Mouse (Mus musculus): Measurements from ENCODE around the gene Dpf1. TPM values are rescaled to one million over a fixed set of nuclear protein-coding genes. Genes with fewer than 3 reads are reported as not detected.
A peak's percentile ranks its signal among the peaks of the same experiment; 100 is the strongest.

The Dpf1 gene
- polyA plus RNA-seq, 1 experiment from 2014 or later: 14.7 TPM

DNA sequence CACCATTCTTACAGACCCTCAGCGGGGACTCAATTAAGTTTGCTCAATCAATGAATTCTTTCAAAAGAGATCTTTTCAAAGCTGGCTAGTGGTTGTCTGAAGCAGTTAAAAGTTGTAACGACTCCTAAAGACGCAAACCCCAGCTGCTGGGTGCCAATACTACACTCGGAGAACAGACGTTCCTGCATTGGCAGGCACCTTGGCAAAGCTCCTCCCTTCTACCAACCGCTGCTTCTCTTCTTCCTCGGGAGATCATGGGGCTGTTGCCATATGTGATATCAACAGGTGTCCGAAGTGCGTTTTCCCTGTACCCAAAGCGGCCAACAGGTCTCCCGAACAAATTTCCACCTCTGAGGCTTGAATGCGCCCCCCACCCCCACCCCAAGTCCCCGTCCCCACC is 22.9 kb upstream of the Dpf1 start:
- H3K4me3 ChIP-seq (ENCODE audit: low read depth, low read length): peak overlapping the region; percentile 58
- WGBS: 12% methylated on average over 13 of the region's 13 CpGs
- H3K36me3 ChIP-seq (ENCODE audit: insufficient read depth): no peaks in the 10 kb centered on the region
- ATAC-seq (ENCODE audit: insufficient read depth) (no peak), DNase-seq (no peak)
- H3K27ac ChIP-seq (ENCODE audit: low read depth): no peak overlapping the region
- peaks cover 29% of the 10 kb centered on the region for H3K27me3 ChIP-seq (ENCODE audit: insufficient read depth, low read length)
- H3K4me2 ChIP-seq: peak overlapping the region; percentile 92
- no peaks in the 10 kb centered on the region for H3K4me1 ChIP-seq (ENCODE audit: insufficient read depth)
- TF ChIP-seq CTCF (IDR thresholded peaks at IDR 0.05; ENCODE audit: low read depth): no peak
- peak overlapping the region; percentile 64 for H3K9ac ChIP-seq
- H3K9me3 ChIP-seq (ENCODE audit: low read depth, low read length): no peaks in the 10 kb centered on the region

DNA sequence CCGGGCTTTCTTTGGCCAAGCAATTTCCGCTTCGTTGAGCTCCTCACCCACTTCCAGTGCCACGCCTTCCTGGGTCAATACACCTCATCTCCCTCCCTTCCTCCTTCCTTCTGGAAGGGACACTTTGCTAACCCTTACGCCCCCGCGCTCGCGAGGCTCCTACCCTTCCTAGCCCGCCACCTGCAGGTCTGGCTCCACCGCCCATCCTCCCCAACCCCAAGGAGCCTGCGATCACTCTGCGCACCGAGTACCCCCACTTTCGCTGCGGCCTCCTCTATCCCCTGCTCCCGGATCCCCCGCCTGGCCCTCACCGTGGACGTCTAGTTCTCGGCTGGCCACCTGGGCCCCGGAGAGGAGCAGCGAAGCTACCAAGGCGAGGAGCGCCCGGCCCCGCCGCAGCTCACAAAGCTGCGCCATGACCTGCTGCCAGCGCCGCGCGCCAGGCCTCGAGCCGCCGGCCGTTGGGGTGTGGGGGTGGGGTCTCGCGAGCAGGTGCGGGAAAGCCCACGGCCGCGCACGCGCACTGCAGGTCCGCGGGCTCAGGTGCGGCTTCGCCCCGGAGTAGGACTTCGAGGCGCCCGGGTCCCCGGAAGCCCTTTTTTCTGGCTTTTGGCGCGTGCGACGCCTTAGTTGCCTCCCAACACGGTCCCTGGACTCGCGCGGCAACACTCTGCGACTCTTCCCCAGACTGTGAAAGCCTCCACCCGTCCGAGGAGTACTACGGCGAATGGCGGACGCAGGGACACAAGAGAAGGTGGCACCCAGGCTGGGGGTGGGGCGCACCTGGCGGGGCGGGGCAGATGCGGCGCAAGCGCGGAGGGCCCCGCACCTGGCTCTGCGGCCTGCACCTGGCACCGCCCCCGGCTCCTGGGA is 22.3 kb upstream of the Dpf1 start, which contains the start of gene Spint2:
Spint2 (minus strand) TSS at position 712 of the 873 bp plus-strand sequence.
- DNase-seq (peak; percentile 78), ATAC-seq (ENCODE audit: insufficient read depth) (peak; percentile 80)
- under 1% methylated on average over 79 of the region's 80 CpGs for WGBS
- no peaks in the 10 kb centered on the region for H3K4me1 ChIP-seq (ENCODE audit: insufficient read depth)
- H3K27ac ChIP-seq (ENCODE audit: low read depth): peak within 1 kb of the TSS; percentile 88
- H3K4me3 ChIP-seq (ENCODE audit: low read depth, low read length): peak within 1 kb of the TSS; percentile 58
- H3K9me3 ChIP-seq (ENCODE audit: low read depth, low read length): no peaks in the 10 kb centered on the region
- peaks cover 29% of the 10 kb centered on the region for H3K27me3 ChIP-seq (ENCODE audit: insufficient read depth, low read length)
- peak within 1 kb of the TSS; percentile 64 for H3K9ac ChIP-seq
- no peaks in the 10 kb centered on the region for H3K36me3 ChIP-seq (ENCODE audit: insufficient read depth)
- peak within 1 kb of the TSS; percentile 92 for H3K4me2 ChIP-seq
- TF ChIP-seq CTCF (IDR thresholded peaks at IDR 0.05; ENCODE audit: low read depth): peak; percentile 38; the same call in 1 of the 2 replicates

DNA sequence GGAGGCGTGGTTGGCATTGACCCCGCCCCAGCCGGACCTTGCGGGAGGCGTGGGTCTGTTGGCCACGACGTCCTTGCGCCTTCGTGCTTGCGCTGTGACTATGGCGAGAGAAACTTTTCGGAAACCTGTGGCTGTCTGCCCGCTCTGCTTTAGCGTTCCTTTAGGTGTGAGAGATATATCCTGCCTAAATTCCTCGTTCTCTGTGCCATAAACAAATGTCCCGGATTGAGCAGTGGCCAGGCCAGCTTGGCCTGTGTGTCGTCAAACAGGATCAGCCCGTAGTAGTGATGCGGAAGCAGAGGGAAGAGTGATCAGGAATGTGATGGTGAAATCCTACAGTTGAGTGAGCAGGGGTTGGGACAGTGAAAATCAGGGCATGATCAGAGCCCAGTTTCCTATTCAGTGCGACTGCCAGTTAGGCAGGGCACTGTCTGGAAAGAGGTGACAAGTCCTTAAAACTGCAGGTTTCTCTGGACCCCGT is 21.6 kb upstream of the Dpf1 start:
- Histone ChIP-seq H3K36me3 (ENCODE audit: insufficient read depth) (no peaks in the 10 kb centered on the region), H3K4me1 (ENCODE audit: insufficient read depth) (no peaks in the 10 kb centered on the region), H3K4me2 (peak overlapping the region; percentile 92), H3K27me3 (ENCODE audit: insufficient read depth, low read length) (peaks cover 29% of the 10 kb centered on the region), H3K9ac (peak overlapping the region; percentile 64; the same call in 1 of the 2 replicates), H3K4me3 (ENCODE audit: low read depth, low read length) (peak overlapping the region; percentile 58), H3K27ac (ENCODE audit: low read depth) (no peak overlapping the region), H3K9me3 (ENCODE audit: low read depth, low read length) (no peaks in the 10 kb centered on the region)
- DNase-seq (no peak), ATAC-seq (ENCODE audit: insufficient read depth) (peak; percentile 59)
- TF ChIP-seq CTCF (IDR thresholded peaks at IDR 0.05; ENCODE audit: low read depth): no peak
- 6% methylated on average over 21 of the region's 21 CpGs for WGBS

DNA sequence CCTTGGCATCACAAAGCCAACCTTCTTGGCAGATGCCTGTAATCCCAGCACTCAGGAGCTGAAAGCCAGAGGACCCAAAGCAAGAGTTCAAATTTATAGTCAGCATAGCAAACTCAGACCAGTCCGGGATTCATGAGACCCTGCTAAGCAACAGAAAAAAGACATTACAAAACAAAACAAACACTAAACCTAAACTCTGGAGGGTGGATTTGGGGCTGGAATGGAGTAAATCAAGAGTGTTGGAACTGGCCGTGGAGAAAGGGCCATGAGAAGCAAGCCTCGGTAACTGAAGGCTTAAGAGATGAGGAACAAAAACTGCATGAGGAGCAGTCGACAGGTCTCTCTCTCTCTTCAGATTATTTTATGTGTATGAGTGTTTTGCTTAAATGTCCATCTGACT is 19.9 kb upstream of the Dpf1 start:
- TF ChIP-seq CTCF (IDR thresholded peaks at IDR 0.05; ENCODE audit: low read depth): no peak
- no peak overlapping the region for H3K4me3 ChIP-seq (ENCODE audit: low read depth, low read length)
- WGBS: 82% methylated on average over 4 of the region's 4 CpGs
- H3K4me1 ChIP-seq (ENCODE audit: insufficient read depth): peaks cover 4% of the 10 kb centered on the region; the same call in 1 of the 2 replicates
- H3K36me3 ChIP-seq (ENCODE audit: insufficient read depth): no peaks in the 10 kb centered on the region
- no peak overlapping the region for H3K27ac ChIP-seq (ENCODE audit: low read depth)
- ATAC-seq (ENCODE audit: insufficient read depth): no peak
- no peak for DNase-seq
- no peaks in the 10 kb centered on the region for H3K9me3 ChIP-seq (ENCODE audit: low read depth, low read length)
- peaks cover 29% of the 10 kb centered on the region for H3K27me3 ChIP-seq (ENCODE audit: insufficient read depth, low read length)
- no peak overlapping the region for H3K4me2 ChIP-seq
- no peak overlapping the region for H3K9ac ChIP-seq

DNA sequence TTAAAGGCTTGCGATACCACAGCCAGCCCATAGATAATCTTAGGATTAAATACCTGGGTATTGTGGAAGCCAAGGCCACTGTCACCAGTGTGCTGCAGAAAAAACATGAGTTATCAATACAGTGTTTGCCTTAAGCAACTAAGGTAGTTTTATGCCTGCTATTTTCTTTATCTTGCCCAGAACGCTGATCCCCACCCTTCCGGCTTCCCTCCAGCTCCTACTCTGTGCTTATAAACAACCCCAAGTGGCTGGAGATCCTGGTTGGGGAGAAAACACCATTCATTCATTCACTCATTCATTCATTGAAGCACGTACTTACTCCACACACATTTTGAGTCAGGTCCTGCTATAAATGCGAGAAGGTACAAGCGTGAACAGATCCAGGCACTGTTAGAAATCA is 19.2 kb upstream of the Dpf1 start:
- Histone ChIP-seq H3K4me3 (ENCODE audit: low read depth, low read length) (no peak overlapping the region), H3K4me2 (no peak overlapping the region), H3K9me3 (ENCODE audit: low read depth, low read length) (no peaks in the 10 kb centered on the region), H3K9ac (no peak overlapping the region), H3K27ac (ENCODE audit: low read depth) (no peak overlapping the region), H3K27me3 (ENCODE audit: insufficient read depth, low read length) (peaks cover 29% of the 10 kb centered on the region), H3K36me3 (ENCODE audit: insufficient read depth) (no peaks in the 10 kb centered on the region), H3K4me1 (ENCODE audit: insufficient read depth) (peaks cover 5% of the 10 kb centered on the region; the same call in 1 of the 2 replicates)
- WGBS: 91% methylated on average over 6 of the region's 6 CpGs
- DNase-seq (no peak), ATAC-seq (ENCODE audit: insufficient read depth) (no peak)
- TF ChIP-seq CTCF (IDR thresholded peaks at IDR 0.05; ENCODE audit: low read depth): no peak

DNA sequence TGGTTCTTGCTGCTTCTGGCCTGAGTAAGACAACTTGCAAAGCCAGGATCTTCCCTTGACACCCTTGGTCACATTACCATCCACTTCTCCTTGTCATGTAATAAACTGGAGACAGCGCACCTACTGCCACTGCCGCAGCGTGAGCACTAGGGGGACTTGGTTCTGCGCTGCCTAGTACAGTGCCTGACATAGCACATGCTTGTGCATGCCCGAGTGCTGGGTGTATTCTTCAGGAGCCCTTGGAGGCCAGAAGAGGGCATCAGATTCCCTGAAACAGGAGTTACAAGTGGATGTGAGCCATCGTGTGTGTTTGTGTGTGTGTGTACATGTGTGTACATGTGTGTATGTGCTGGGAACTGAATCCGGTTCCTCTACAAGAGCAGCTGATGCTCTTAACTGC is 16.3 kb upstream of the Dpf1 start:
- Histone ChIP-seq H3K9ac (no peak overlapping the region), H3K27me3 (ENCODE audit: insufficient read depth, low read length) (peaks cover 4% of the 10 kb centered on the region; the same call in 1 of the 2 replicates), H3K36me3 (ENCODE audit: insufficient read depth) (0 out of 2 replicates have a peak, but pooled peaks cover 5% of the 10 kb centered on the region), H3K4me3 (ENCODE audit: low read depth, low read length) (no peak overlapping the region), H3K4me2 (no peak overlapping the region), H3K9me3 (ENCODE audit: low read depth, low read length) (no peaks in the 10 kb centered on the region), H3K4me1 (ENCODE audit: insufficient read depth) (peaks cover 20% of the 10 kb centered on the region), H3K27ac (ENCODE audit: low read depth) (no peak overlapping the region)
- DNase-seq (no peak), ATAC-seq (ENCODE audit: insufficient read depth) (no peak)
- TF ChIP-seq CTCF (IDR thresholded peaks at IDR 0.05; ENCODE audit: low read depth): peak; percentile 19; the same call in 1 of the 2 replicates
- 76% methylated on average over 7 of the region's 7 CpGs for whole genome bisulfite sequencing

DNA sequence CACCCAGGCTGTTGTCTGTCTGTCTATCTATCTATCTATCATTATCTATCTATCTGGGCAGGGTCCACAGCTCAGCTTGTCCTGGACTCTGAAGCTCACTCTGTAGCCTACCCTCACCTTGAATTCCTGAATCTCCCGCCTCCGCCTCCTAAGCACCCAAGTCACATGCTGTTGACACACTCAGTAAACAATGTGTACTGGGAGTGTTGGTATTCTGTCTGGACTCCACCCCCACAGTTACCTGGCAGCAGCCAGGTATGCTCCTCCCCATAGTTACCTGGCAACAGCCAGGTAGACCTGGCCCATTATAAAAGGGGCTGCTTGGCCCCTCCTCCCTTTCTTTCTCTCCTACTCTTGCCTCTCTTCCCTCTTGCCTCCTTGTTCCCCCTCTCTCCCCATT is 15.7 kb upstream of the Dpf1 start:
- WGBS: 68% methylated on average over 2 of the region's 2 CpGs
- H3K27ac ChIP-seq (ENCODE audit: low read depth): no peak overlapping the region
- H3K36me3 ChIP-seq (ENCODE audit: insufficient read depth): peaks cover 10% of the 10 kb centered on the region; the same call in 1 of the 2 replicates
- no peak overlapping the region for H3K9ac ChIP-seq
- no peaks in the 10 kb centered on the region for H3K27me3 ChIP-seq (ENCODE audit: insufficient read depth, low read length)
- no peak for ATAC-seq (ENCODE audit: insufficient read depth)
- H3K4me1 ChIP-seq (ENCODE audit: insufficient read depth): peaks cover 26% of the 10 kb centered on the region
- TF ChIP-seq CTCF (IDR thresholded peaks at IDR 0.05; ENCODE audit: low read depth): no peak
- no peaks in the 10 kb centered on the region for H3K9me3 ChIP-seq (ENCODE audit: low read depth, low read length)
- DNase-seq: no peak
- H3K4me3 ChIP-seq (ENCODE audit: low read depth, low read length): no peak overlapping the region
- H3K4me2 ChIP-seq: no peak overlapping the region
